Mouse (Mus musculus) C2C12 (cell line): ENCODE measurements around the gene Mafb.

Source experiments
- CTCF ChIP-seq: IDR thresholded peaks from one replicate; pipeline ENCODE4 v1.5.1; 2011; ENCODE audit not compliant: control insufficient read depth, insufficient read depth, insufficient read length
- MAX ChIP-seq: IDR thresholded peaks from one replicate; pipeline ENCODE4 v1.6.1; 2011; ENCODE audit warnings: mild to moderate bottlenecking, control low read depth
- MYOD1 ChIP-seq: IDR thresholded peaks from one replicate; pipeline ENCODE4 v1.6.1; 2011; ENCODE audit warnings: low read depth; ENCODE audit not compliant: control insufficient read depth, insufficient read length
- MYOG ChIP-seq: IDR thresholded peaks from one replicate; pipeline ENCODE4 v1.6.1; 2011; ENCODE audit not compliant: control insufficient read depth, insufficient read length; ENCODE audit errors: extremely low read depth
- USF1 ChIP-seq: IDR thresholded peaks from one replicate; pipeline ENCODE4 v1.6.1; 2011; ENCODE audit warnings: low read depth, mild to moderate bottlenecking, control low read depth, moderate library complexity

GRCm38 (mm10) chr2:160334111-160334661 lies 32.7 kb downstream of the Mafb start, which contains the start of gene Gm826:
- TF ChIP-seq CTCF (no peak), USF1 (no peak), MYOD1 (no peak), MAX (no peak), MYOG (no peak)
